Mouse (Mus musculus) ES-E14 (cell line): ENCODE measurements at regions not wholly inside any gene's neighbourhood (a gene's known extent, or its start where the extent isn't known, plus 50 kb on each side); places are given as distances from the start of the nearest gene placed in this dataset.

Source experiments
- CHD2 ChIP-seq: IDR thresholded peaks from 2 replicates; pipeline ENCODE4 v1.6.1; 2014; ENCODE audit warnings: mild to moderate bottlenecking, low read depth, low read length, inconsistent platforms
- HCFC1 ChIP-seq: IDR thresholded peaks from 2 replicates; pipeline ENCODE4 v1.6.1; 2012; ENCODE audit warnings: low read length, inconsistent platforms, borderline replicate concordance; ENCODE audit not compliant: insufficient read depth
- MAFK ChIP-seq: IDR thresholded peaks from 2 replicates; pipeline ENCODE4 v1.6.1; 2014; ENCODE audit warnings: mild to moderate bottlenecking, low read depth, low read length, inconsistent platforms; ENCODE audit not compliant: insufficient read depth
- ZC3H11A ChIP-seq: IDR thresholded peaks from 2 replicates; pipeline ENCODE4 v1.6.1; 2012; ENCODE audit warnings: low read depth, mild to moderate bottlenecking, inconsistent platforms, low read length, borderline replicate concordance
- ZNF384 ChIP-seq: IDR thresholded peaks from 2 replicates; pipeline ENCODE4 v1.6.1; 2012; ENCODE audit warnings: low read depth, low read length, inconsistent platforms

DNA sequence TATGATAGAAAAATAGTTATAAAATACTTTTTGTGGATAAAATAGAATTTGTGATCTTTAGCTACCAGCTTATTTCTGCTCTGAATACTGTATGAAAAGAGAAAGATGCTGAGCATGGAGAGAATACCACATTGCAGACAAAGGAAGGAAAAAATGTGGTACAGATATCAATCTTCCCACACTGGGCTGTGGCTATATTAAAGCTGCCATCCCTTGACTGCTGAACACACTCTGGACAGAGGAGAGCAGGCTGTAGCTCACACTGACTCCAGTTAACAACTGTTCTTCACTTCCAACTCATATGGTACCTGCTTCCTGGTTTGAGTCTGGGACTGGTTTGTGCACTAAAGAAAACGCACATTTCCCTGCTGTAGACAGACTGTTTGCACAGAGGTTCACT, 76.7 kb upstream of the Try4 start:
- TF ChIP-seq MAFK (no peak), HCFC1 (no peak), ZC3H11A (no peak), ZNF384 (no peak), CHD2 (no peak)
